Mouse (Mus musculus): ENCODE measurements around the gene Capn11.
"Not testable (repeated sequence)": the region's sequence is repeated elsewhere in the genome, so short reads cannot be mapped to it uniquely, and the experiment has no call there.

Capn11 gene

GRCm38 (mm10) chr17:45628885-45629855 is 30.0 kb downstream of the Capn11 start:
- DNase-seq (ENCODE audit: extremely low spot score) = no peak

- no peak for DNase-seq (ENCODE audit: extremely low spot score)
These were observed 31.0 kb downstream of the Capn11 start for GRCm38 (mm10) chr17:45628160-45628559.

GRCm38 (mm10) chr17:45626577-45627134 is 32.5 kb downstream of the Capn11 start:
- peak; percentile 79 for DNase-seq (ENCODE audit: extremely low spot score)

- not testable (repeated sequence) for DNase-seq (ENCODE audit: extremely low spot score)
These were observed 35.7 kb downstream of the Capn11 start for GRCm38 (mm10) chr17:45623425-45623824.

- DNase-seq (ENCODE audit: extremely low spot score) = no peak
These were observed 39.5 kb downstream of the Capn11 start for GRCm38 (mm10) chr17:45619386-45620256.

GRCm38 (mm10) chr17:45618941-45619385 is 40.2 kb downstream of the Capn11 start:
- DNase-seq (ENCODE audit: extremely low spot score) = peak; percentile 69

GRCm38 (mm10) chr17:45617655-45618054 is 41.5 kb downstream of the Capn11 start:
- DNase-seq (ENCODE audit: extremely low spot score) = no peak

- DNase-seq (ENCODE audit: extremely low spot score) = no peak
These were observed 42.4 kb downstream of the Capn11 start for GRCm38 (mm10) chr17:45616679-45617078.

GRCm38 (mm10) chr17:45616046-45616650 is 43.0 kb downstream of the Capn11 start:
- DNase-seq (ENCODE audit: extremely low spot score) = no peak

- no peak for DNase-seq (ENCODE audit: extremely low spot score)
These were observed 46.2 kb downstream of the Capn11 start for GRCm38 (mm10) chr17:45612921-45613320.

- no peak for DNase-seq (ENCODE audit: extremely low spot score)
These were observed 47.1 kb downstream of the Capn11 start for GRCm38 (mm10) chr17:45612008-45612407.

GRCm38 (mm10) chr17:45610144-45610866 is 48.8 kb downstream of the Capn11 start:
- DNase-seq (ENCODE audit: extremely low spot score) = no peak

- no peak for DNase-seq (ENCODE audit: extremely low spot score)
These were observed 50.7 kb downstream of the Capn11 start for GRCm38 (mm10) chr17:45608396-45608795.

- DNase-seq (ENCODE audit: extremely low spot score) = no peak
These were observed 51.9 kb downstream of the Capn11 start for GRCm38 (mm10) chr17:45606992-45607879.

- no peak for DNase-seq (ENCODE audit: extremely low spot score)
These were observed 56.1 kb downstream of the Capn11 start for GRCm38 (mm10) chr17:45602984-45603383.

GRCm38 (mm10) chr17:45601877-45602304 is 57.2 kb downstream of the Capn11 start, which contains the start of gene Mymx:
Gene Mymx, minus strand, starts transcription at chr17:45602102.
- DNase-seq (ENCODE audit: extremely low spot score) = no peak

GRCm38 (mm10) chr17:45601325-45601724 is 57.8 kb downstream of the Capn11 start:
- peak; percentile 39 for DNase-seq (ENCODE audit: extremely low spot score)

GRCm38 (mm10) chr17:45600267-45600666 is 58.9 kb downstream of the Capn11 start:
- no peak for DNase-seq (ENCODE audit: extremely low spot score)

GRCm38 (mm10) chr17:45599446-45600242 is 59.5 kb downstream of the Capn11 start, which contains the start of gene Slc29a1:
Gene Slc29a1, minus strand, starts transcription at chr17:45599606.
- DNase-seq (ENCODE audit: extremely low spot score) = peak; percentile 60
